Mouse (Mus musculus) kidney, postnatal 10 days (tissue): ENCODE measurements around the gene Dnajb8.

ENCODE experiments used
- DNase-seq: peaks from one replicate; pipeline ENCODE4 v3.0.0; 2021; ENCODE audit warnings: mixed read lengths

Dnajb8 gene

GRCm38 (mm10) chr6:88232221-88232620 lies 10.2 kb downstream of the Dnajb8 start:
- no peak for DNase-seq

- DNase-seq = peak; percentile 55
These were observed 11.9 kb downstream of the Dnajb8 start for GRCm38 (mm10) chr6:88233996-88234395.

DNA sequence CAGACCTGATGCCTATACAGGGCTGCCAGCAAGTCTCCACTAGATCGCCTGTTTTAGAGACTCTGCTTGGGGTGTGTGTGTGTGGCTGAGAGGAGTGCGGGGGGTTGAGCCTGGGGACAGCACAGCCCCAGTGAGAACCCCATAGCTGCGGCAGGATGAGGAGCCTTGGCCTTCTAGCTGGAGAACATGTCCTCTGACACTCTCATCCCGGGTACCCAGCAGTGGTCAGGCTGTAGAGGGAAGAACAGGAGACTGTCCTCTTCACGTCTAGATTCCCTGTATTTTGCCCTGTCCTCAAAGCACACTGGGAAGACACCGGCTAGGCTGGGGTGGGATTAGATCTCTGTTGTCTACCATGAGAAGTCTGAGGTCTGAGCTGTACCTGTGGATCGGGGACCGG lies 13.4 kb downstream of the Dnajb8 start:
- DNase-seq = no peak

- no peak for DNase-seq
These were observed 13.9 kb downstream of the Dnajb8 start for GRCm38 (mm10) chr6:88235983-88236382.

- DNase-seq = peak; percentile 59
These were observed 14.4 kb downstream of the Dnajb8 start for GRCm38 (mm10) chr6:88236513-88236912.

DNA sequence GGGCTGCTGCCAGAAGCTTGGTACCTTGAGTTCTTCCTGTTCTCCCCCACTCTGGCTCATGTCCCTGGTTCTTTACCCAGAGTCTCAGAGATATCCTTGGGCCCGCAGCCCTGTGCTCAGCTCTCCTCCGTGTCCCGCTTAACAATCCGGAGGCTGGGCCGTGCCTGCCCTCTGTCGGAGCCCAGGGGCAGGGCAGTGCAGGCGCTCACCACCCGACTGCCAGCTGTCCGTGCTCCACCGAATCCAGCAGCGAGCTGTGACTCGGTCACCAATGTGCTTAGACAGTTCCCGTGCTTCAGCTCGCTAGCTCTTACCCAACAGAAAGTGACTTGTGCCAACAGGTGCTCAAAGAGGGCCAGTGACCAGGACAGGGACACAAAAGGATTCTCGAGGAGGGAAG lies 20.5 kb downstream of the Dnajb8 start:
- DNase-seq = peak; percentile 82

GRCm38 (mm10) chr6:88249231-88249630 lies 27.2 kb downstream of the Dnajb8 start:
- DNase-seq = peak; percentile 34

DNA sequence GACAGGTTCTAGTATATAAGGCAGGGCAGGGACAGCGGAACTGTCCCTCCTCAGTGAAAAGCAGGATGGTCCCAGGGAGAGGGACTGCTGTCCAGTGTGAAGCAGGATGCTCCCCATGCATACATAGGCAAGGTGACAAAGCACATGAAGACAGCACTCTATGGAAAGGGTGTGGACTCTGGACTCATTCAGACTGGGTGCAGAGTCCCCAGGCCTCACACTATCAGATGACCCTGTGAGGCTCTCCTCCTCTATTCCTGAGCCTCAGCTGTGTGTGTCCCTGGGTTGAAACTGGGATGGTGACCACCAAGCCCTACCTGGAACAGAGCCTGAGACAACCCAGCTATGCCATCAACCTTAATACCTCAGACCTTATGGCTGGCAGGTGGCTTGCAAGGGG lies 29.3 kb downstream of the Dnajb8 start:
- DNase-seq = no peak

DNA sequence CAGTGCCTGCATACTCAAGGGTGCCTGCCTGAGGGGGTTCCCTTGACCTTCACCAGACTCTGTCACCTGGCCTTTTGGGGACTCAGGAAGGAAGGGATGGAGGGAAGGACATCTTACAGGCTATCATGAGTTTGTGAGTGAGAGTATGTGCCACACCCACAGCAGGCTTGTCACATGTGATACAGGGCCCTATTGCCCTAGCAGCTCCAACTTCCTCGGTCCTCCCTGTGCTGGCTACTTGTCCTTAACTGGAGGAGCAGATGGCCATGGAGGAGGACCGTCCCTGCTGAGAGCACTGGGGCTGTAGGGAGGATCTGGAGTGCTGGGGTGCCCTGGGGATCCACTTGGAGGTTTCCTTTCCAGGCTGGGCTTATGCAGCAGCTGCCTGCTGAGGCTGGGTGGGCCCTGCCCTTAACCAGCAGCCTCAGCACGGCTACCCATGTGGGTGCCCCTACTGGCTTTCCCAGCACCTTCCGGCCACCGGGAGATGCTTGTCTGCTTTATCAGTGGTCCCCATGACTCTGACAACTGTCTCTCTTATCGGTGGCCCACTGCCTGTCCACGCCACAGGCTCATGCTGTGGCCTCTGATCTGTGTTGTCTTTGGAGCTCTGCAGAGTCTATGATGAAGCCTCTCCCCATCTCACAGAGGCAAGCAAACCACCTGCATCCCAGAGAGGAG lies 29.9 kb downstream of the Dnajb8 start:
- no peak for DNase-seq

- no peak for DNase-seq
These were observed 32.0 kb downstream of the Dnajb8 start for GRCm38 (mm10) chr6:88254082-88254481.

DNA sequence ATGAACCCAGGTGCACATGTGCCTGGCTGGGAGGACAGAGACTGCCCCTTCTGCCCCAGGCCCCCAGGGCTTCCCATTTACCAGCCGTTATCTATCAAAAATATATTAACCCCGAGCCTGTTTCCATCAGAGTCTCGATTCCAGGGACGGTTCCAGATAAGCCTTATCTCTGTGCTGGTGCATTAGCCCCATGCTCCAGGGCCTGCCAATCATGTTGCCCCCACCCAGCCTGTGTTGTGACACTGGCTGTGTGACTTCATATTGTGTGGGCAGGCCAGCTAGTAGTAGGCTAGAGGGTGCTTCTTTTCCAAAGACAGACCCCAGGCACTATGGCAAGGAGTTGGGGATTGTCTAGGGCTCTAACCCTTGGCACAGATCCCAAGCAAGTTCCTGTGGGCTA lies 33.4 kb downstream of the Dnajb8 start:
- DNase-seq = no peak

GRCm38 (mm10) chr6:88259621-88260020 lies 37.6 kb downstream of the Dnajb8 start:
- DNase-seq = no peak

- DNase-seq = no peak
These were observed 38.6 kb downstream of the Dnajb8 start for GRCm38 (mm10) chr6:88260645-88261044.

- DNase-seq = no peak
These were observed 40.1 kb downstream of the Dnajb8 start for GRCm38 (mm10) chr6:88262160-88262559.

DNA sequence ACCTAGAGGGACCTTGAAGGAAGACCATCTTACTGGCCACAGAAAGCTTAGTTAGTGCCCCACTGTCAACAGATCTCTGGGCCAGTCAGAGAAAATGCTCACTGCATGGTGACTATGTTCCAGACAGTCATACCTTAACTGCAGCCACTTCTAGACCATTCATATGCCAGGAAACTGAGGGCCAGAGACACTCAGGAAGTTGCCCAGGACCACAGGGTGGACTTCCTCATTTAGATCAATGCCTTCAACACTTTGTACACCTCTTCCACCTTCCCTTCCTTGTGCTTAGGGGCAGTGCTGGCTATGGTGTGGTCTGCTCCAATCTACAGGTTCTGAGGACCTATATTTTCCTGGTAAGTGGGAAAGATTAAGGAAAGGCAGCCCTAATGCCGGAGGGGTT lies 43.3 kb downstream of the Dnajb8 start:
- DNase-seq = no peak

- DNase-seq = no peak
These were observed 44.0 kb downstream of the Dnajb8 start for GRCm38 (mm10) chr6:88266055-88266454.

DNA sequence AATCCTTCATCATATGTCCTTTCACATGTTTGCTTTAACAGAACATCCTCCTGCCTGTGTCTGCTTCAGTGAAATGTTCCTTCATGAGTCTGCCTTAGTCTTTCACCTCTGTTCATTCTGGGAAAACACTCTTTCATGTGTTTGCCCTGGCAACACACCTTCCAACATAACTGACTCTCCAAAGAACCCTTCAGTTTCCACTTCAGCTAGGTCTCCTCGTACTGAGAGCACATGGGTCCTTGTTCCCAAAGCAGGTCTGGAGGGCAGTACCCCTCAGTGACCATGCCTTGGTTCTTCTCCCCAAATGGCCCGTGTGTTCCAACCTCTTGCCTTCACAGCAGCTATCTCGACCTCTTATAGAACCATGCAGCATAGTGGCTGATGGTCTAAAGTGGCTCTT lies 45.0 kb downstream of the Dnajb8 start:
- DNase-seq = no peak

DNA sequence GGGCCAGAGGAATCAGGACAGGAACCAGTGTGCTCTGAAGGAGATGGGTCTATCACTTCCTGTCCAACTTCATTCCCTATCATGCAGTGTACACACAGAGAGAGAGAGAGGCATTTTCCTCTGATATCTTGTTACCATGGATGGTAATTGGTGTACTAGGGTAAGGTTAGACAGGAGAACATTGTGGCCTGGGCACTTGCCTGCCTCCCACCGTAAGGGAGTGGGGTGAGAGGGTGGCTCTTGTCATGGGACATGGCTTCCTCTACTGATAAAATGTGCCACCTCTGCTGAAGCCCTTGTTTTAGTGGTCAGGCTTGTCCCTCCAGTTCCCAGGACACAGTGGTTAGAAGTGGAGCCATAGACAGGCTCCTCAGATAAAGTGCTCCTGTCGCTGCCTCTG lies 45.9 kb downstream of the Dnajb8 start:
- DNase-seq = no peak

GRCm38 (mm10) chr6:88274623-88275022 lies 52.6 kb downstream of the Dnajb8 start:
- DNase-seq = peak; percentile 27

- no peak for DNase-seq
These were observed 54.2 kb downstream of the Dnajb8 start for GRCm38 (mm10) chr6:88276221-88276620.

DNA sequence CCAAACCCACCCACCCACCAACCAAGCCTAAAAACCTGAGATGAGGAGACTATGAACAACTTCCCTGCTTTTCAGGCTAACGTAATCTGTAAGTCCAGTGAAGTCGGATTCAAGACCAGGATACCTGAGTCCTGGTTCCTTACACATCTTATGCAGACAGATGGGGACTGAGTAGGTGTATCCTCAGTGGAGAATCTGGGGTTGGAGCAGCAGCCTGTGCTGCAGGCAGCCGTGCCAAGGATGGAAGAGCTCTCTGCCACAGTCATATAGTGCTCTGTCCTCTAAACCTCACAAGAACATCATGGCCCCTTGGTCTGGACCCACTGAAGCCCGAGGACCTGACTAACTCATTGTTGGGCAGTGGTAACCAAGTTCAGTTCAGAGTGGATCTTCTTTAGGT lies 55.2 kb downstream of the Dnajb8 start:
- DNase-seq = no peak

- no peak for DNase-seq
These were observed 56.1 kb downstream of the Dnajb8 start for GRCm38 (mm10) chr6:88278141-88278540.

GRCm38 (mm10) chr6:88290129-88290766 lies 68.2 kb downstream of the Dnajb8 start:
- no peak for DNase-seq

- no peak for DNase-seq
These were observed 70.3 kb downstream of the Dnajb8 start for GRCm38 (mm10) chr6:88292274-88292909.
